Mouse (Mus musculus): ENCODE results near the gene Samd4b.
A peak's percentile ranks its signal among the peaks of the same experiment; 100 is the strongest.

DNA sequence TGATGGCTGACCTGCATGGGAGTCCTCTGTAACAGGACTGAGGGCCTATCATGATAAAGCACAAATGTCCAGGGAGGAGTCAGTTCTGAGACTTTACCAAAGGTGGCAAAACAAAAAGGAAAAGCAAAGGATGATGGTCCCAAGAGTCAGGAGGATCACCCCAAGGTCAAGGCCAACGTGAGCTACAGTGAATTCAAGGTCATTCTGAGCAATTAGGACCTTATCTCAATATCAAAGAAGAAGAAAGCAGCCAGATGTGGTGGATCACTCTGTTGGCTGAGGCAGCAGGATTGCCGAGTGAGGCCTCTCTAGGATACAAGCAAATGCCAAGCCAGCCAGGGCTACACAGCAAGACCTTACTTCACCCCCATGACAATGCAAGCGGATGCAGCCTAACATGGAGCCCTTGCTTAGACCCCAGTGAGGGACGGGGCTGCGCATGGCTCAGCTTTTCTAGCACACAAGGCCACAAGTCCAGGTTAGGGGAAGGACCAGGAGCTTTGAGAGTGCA, 19.3 kb downstream of the Samd4b start:
- no peak for TF ChIP-seq CTCF (conservative IDR thresholded peaks at IDR 0.05; ENCODE audit: low read length)
- TF ChIP-seq NANOG (IDR thresholded peaks at IDR 0.05; ENCODE audit: borderline replicate concordance, low read length) = peak; percentile 81
- no peak for TF ChIP-seq POU5F1 (IDR thresholded peaks at IDR 0.05; ENCODE audit: borderline replicate concordance, low read length)

Data from E14TG2a.4 (cell line).